Mouse (Mus musculus) hindbrain, embryonic 15.5 days (tissue): Measurements from ENCODE around the gene Prkn. TPM values are rescaled to one million over a fixed set of nuclear protein-coding genes. Genes with fewer than 3 reads are reported as not detected.
A peak's percentile ranks its signal among the peaks of the same experiment; 100 is the strongest.

Source experiments
- ATAC-seq: fragments of 200-750 bp; cut with Nextera tagmentation; 2 replicates; pipeline ENCODE4 v1.8.0; 2017; ENCODE audit warnings: low read depth, moderate number of reproducible peaks, moderate TSS enrichment; ENCODE audit not compliant: low FRiP score
- H3K27ac ChIP-seq: fragments of 300-500 bp; sonication (generic); replicated peaks from 2 replicates; pipeline ENCODE4 v1.5.1; 2015; ENCODE audit warnings: mild to moderate bottlenecking, inconsistent platforms
- H3K27me3 ChIP-seq: fragments of 300-500 bp; sonication (generic); 2 replicates; pipeline ENCODE4 v1.6.1; 2015; ENCODE audit warnings: control low read depth, inconsistent platforms
- H3K36me3 ChIP-seq: fragments of 300-500 bp; sonication (generic); 2 replicates; pipeline ENCODE4 v1.6.1; 2015; ENCODE audit warnings: control low read depth, inconsistent platforms
- H3K4me1 ChIP-seq: fragments of 300-500 bp; sonication (generic); replicated peaks from 2 replicates; pipeline ENCODE4 v1.6.1; 2015; ENCODE audit warnings: control low read depth, inconsistent platforms
- H3K4me2 ChIP-seq: fragments of 300-500 bp; sonication (generic); 2 replicates; pipeline ENCODE4 v1.6.1; 2015; ENCODE audit warnings: moderate library complexity, mild to moderate bottlenecking, inconsistent platforms
- H3K4me3 ChIP-seq: fragments of 300-500 bp; sonication (generic); 2 replicates; pipeline ENCODE4 v1.5.1; 2015; ENCODE audit warnings: mild to moderate bottlenecking, inconsistent platforms
- H3K9ac ChIP-seq: fragments of 300-500 bp; sonication (generic); 2 replicates; pipeline ENCODE4 v1.6.1; 2015; ENCODE audit warnings: inconsistent platforms
- H3K9me3 ChIP-seq: fragments of 300-500 bp; sonication (generic); 2 replicates; pipeline ENCODE4 v1.6.1; 2016; ENCODE audit warnings: control low read depth, inconsistent platforms
- WGBS: fragments of 180-500 bp; shearing (Covaris S2); methylation state at CpG from one replicate; pipeline ENCODE4 v1.1.7; 2015; 5-methylcytosine and 5-hydroxymethylcytosine counted together
- polyA plus RNA-seq: library from polyadenylated mRNA; unstranded; fragments of >200 nt; fragmentation: Nextera tagmentation; extraction: Ambion mirVana; gene quantifications from 2 replicates; pipeline ENCODE4 v1.2.1, GENCODE M21; 2015

The Prkn gene
- polyA plus RNA-seq, 1 experiment from 2014 or later, result 4.3 TPM

GRCm38 (mm10) chr17:11644873-11645464, 804.8 kb downstream of the Prkn start:
- Histone ChIP-seq H3K9ac (no peak overlapping the region), H3K27me3 (no peaks in the 10 kb centered on the region), H3K27ac (no peak overlapping the region), H3K36me3 (no peaks in the 10 kb centered on the region), H3K4me3 (no peak overlapping the region), H3K9me3 (no peaks in the 10 kb centered on the region), H3K4me1 (no peaks in the 10 kb centered on the region), H3K4me2 (no peak overlapping the region)
- ATAC-seq, result no peak
- 50% methylated on average over 3 of the region's 3 CpGs for WGBS

- Histone ChIP-seq H3K4me2 (no peak overlapping the region), H3K36me3 (no peaks in the 10 kb centered on the region), H3K27ac (no peak overlapping the region), H3K4me3 (no peak overlapping the region), H3K27me3 (no peaks in the 10 kb centered on the region), H3K4me1 (no peaks in the 10 kb centered on the region), H3K9me3 (no peaks in the 10 kb centered on the region), H3K9ac (no peak overlapping the region)
- ATAC-seq, result no peak
- 81% methylated on average over 5 of the region's 5 CpGs for WGBS
Observed at GRCm38 (mm10) chr17:11656397-11656796, 816.2 kb downstream of the Prkn start.

DNA sequence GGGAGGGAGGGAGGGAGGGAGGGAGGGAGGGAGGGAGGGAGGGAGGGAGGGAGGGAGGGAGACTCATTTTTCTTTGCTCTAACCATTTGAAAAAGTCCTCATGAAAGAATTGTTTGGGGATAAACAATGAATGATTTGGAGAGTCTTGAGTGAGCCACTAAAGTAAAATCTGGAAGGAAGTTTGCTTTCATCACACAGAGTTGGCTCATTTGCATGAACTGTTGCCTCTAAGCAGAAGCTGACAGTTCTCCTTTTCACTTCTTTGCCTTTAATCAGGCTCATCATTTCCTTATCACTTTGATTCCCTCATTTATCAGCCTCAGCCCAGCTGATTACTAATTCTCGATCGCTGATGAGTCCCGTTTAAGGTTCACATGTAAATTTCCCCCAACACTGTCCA, 816.7 kb downstream of the Prkn start:
- Histone ChIP-seq H3K27ac (no peak overlapping the region), H3K9me3 (no peaks in the 10 kb centered on the region), H3K4me3 (no peak overlapping the region), H3K4me1 (no peaks in the 10 kb centered on the region), H3K27me3 (no peaks in the 10 kb centered on the region), H3K9ac (no peak overlapping the region), H3K36me3 (no peaks in the 10 kb centered on the region), H3K4me2 (no peak overlapping the region)
- 91% methylated on average over 3 of the region's 3 CpGs for WGBS
- ATAC-seq, result no peak

GRCm38 (mm10) chr17:11661898-11662297, 821.7 kb downstream of the Prkn start:
- no peak overlapping the region for H3K27ac ChIP-seq
- no peak overlapping the region for H3K4me2 ChIP-seq
- 69% methylated on average over 1 of the region's 1 CpGs for WGBS
- no peak overlapping the region for H3K9ac ChIP-seq
- H3K4me1 ChIP-seq, result peaks cover 5% of the 10 kb centered on the region
- H3K27me3 ChIP-seq, result no peaks in the 10 kb centered on the region
- H3K4me3 ChIP-seq, result no peak overlapping the region
- H3K36me3 ChIP-seq, result no peaks in the 10 kb centered on the region
- ATAC-seq, result no peak
- no peaks in the 10 kb centered on the region for H3K9me3 ChIP-seq

GRCm38 (mm10) chr17:11663437-11663836, 823.3 kb downstream of the Prkn start:
- H3K4me3 ChIP-seq, result no peak overlapping the region
- no peak overlapping the region for H3K4me2 ChIP-seq
- H3K9ac ChIP-seq, result no peak overlapping the region
- H3K27ac ChIP-seq, result no peak overlapping the region
- ATAC-seq, result no peak
- H3K9me3 ChIP-seq, result no peaks in the 10 kb centered on the region
- H3K36me3 ChIP-seq, result no peaks in the 10 kb centered on the region
- no peaks in the 10 kb centered on the region for H3K27me3 ChIP-seq
- H3K4me1 ChIP-seq, result peaks cover 5% of the 10 kb centered on the region
- WGBS, result 93% methylated on average over 7 of the region's 7 CpGs

DNA sequence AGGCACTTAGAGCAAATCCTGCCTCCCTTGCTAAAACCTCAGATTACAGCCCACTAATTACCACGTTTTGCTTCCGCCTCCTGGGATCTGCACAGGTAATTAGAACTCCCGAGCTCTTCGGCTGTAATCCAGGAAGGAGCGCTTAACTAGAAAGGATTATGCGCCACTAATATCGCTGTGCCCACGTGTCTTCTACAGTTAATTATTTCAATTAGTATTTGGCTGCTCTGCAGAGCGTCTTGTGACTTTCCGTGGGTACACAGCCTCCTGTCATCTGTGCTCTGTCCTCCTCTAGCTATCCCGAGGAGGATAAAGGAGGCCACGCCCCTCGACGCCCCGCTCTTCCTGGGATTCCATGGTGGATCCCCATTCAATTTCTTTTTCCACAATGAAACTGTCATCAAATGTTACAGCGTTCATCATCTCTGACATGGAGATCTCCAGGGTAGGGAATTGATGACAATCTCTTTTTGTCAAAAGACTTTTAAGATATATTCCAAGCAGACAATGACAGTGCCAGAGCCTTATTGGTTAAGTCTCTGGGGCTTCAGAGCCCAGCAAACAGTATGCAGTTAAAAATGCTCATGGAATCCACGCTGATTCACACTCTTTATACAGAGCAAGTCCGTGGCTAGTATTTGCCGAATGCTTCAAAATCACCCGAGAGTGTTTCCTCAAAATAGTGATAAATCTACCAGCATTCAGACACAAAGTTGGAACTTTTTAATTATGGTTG, 824.6 kb downstream of the Prkn start:
- no peak overlapping the region for H3K27ac ChIP-seq
- H3K9ac ChIP-seq, result no peak overlapping the region
- H3K4me2 ChIP-seq, result peak overlapping the region; percentile 49
- no peaks in the 10 kb centered on the region for H3K36me3 ChIP-seq
- H3K9me3 ChIP-seq, result no peaks in the 10 kb centered on the region
- H3K4me1 ChIP-seq, result peaks cover 5% of the 10 kb centered on the region
- H3K4me3 ChIP-seq, result peak overlapping the region; percentile 16
- no peaks in the 10 kb centered on the region for H3K27me3 ChIP-seq
- WGBS, result 33% methylated on average over 20 of the region's 20 CpGs
- peak; percentile 73; the same call in 1 of the 2 replicates for ATAC-seq

- Histone ChIP-seq H3K27ac (no peak overlapping the region), H3K4me3 (no peak overlapping the region), H3K4me1 (peaks cover 9% of the 10 kb centered on the region; the same call in 1 of the 2 replicates), H3K9ac (no peak overlapping the region), H3K9me3 (no peaks in the 10 kb centered on the region), H3K36me3 (no peaks in the 10 kb centered on the region), H3K4me2 (no peak overlapping the region), H3K27me3 (no peaks in the 10 kb centered on the region)
- ATAC-seq, result no peak
- WGBS, result 96% methylated on average over 6 of the region's 6 CpGs
Observed at GRCm38 (mm10) chr17:11679716-11680115, 839.5 kb downstream of the Prkn start.

DNA sequence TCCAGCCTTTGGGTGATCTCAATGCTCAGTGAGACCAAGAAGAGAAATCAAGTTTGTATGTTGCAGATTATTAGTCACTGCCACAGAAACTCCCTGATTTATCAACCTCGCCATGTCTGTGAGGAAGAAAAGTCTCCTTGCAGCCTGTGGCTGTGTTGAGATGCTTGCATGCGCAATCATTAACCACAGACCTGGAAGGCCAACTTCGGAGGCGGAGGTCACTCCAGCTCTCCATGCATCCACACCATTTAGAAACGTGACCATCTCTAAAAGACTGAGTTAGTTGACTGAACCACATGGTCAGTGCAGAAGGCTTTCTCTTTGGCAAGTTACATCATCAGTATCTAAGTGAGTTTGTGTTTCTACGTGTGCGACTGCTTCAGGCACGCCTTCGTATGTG, 840.3 kb downstream of the Prkn start:
- ATAC-seq, result no peak
- Histone ChIP-seq H3K9me3 (no peaks in the 10 kb centered on the region), H3K9ac (no peak overlapping the region), H3K27me3 (no peaks in the 10 kb centered on the region), H3K4me1 (peaks cover 9% of the 10 kb centered on the region; the same call in 1 of the 2 replicates), H3K4me3 (no peak overlapping the region), H3K36me3 (no peaks in the 10 kb centered on the region), H3K4me2 (no peak overlapping the region), H3K27ac (no peak overlapping the region)
- 84% methylated on average over 9 of the region's 9 CpGs for WGBS

GRCm38 (mm10) chr17:11681825-11682372, 841.7 kb downstream of the Prkn start:
- Histone ChIP-seq H3K4me1 (peaks cover 9% of the 10 kb centered on the region; the same call in 1 of the 2 replicates), H3K36me3 (no peaks in the 10 kb centered on the region), H3K9ac (no peak overlapping the region), H3K4me2 (no peak overlapping the region), H3K27me3 (no peaks in the 10 kb centered on the region), H3K4me3 (no peak overlapping the region), H3K27ac (no peak overlapping the region), H3K9me3 (no peaks in the 10 kb centered on the region)
- WGBS, result 34% methylated on average over 11 of the region's 11 CpGs
- ATAC-seq, result no peak

- H3K4me1 ChIP-seq, result no peaks in the 10 kb centered on the region
- 81% methylated on average over 4 of the region's 4 CpGs for WGBS
- H3K9me3 ChIP-seq, result no peaks in the 10 kb centered on the region
- H3K4me2 ChIP-seq, result no peak overlapping the region
- no peaks in the 10 kb centered on the region for H3K27me3 ChIP-seq
- no peak for ATAC-seq
- H3K36me3 ChIP-seq, result no peaks in the 10 kb centered on the region
- no peak overlapping the region for H3K9ac ChIP-seq
- H3K4me3 ChIP-seq, result no peak overlapping the region
- H3K27ac ChIP-seq, result no peak overlapping the region
Observed at GRCm38 (mm10) chr17:11705005-11705404, 864.8 kb downstream of the Prkn start.

GRCm38 (mm10) chr17:11705761-11706160, 865.6 kb downstream of the Prkn start:
- H3K9me3 ChIP-seq, result no peaks in the 10 kb centered on the region
- no peaks in the 10 kb centered on the region for H3K4me1 ChIP-seq
- H3K9ac ChIP-seq, result no peak overlapping the region
- H3K36me3 ChIP-seq, result no peaks in the 10 kb centered on the region
- no peaks in the 10 kb centered on the region for H3K27me3 ChIP-seq
- no peak overlapping the region for H3K27ac ChIP-seq
- WGBS, result 82% methylated on average over 9 of the region's 9 CpGs
- H3K4me3 ChIP-seq, result no peak overlapping the region
- no peak overlapping the region for H3K4me2 ChIP-seq
- no peak for ATAC-seq

- no peak overlapping the region for H3K4me2 ChIP-seq
- H3K4me1 ChIP-seq, result no peaks in the 10 kb centered on the region
- no peaks in the 10 kb centered on the region for H3K36me3 ChIP-seq
- H3K4me3 ChIP-seq, result no peak overlapping the region
- H3K27me3 ChIP-seq, result no peaks in the 10 kb centered on the region
- 62% methylated on average over 4 of the region's 4 CpGs for WGBS
- H3K27ac ChIP-seq, result no peak overlapping the region
- no peak overlapping the region for H3K9ac ChIP-seq
- ATAC-seq, result no peak
- no peaks in the 10 kb centered on the region for H3K9me3 ChIP-seq
Observed at GRCm38 (mm10) chr17:11712066-11712465, 871.9 kb downstream of the Prkn start.
